Mouse (Mus musculus) embryonic facial prominence, embryonic 12.5 days (tissue): ENCODE measurements around the gene Cnot10. TPM values are rescaled to one million over a fixed set of nuclear protein-coding genes. Genes with fewer than 3 reads are reported as not detected.

Source experiments
- ATAC-seq: fragments of 200-750 bp; cut with Nextera tagmentation; 2 replicates; pipeline ENCODE4 v1.8.0; 2017; ENCODE audit not compliant: insufficient number of reproducible peaks, insufficient read depth, low FRiP score, low TSS enrichment
- H3K27ac ChIP-seq: fragments of 300-500 bp; sonication (generic); 2 replicates; pipeline ENCODE4 v1.5.1; 2016; ENCODE audit warnings: mild to moderate bottlenecking
- H3K27me3 ChIP-seq: fragments of 300-500 bp; sonication (generic); 2 replicates; pipeline ENCODE4 v1.6.1; 2016; ENCODE audit warnings: mild to moderate bottlenecking, moderate library complexity
- H3K36me3 ChIP-seq: fragments of 300-500 bp; sonication (generic); 2 replicates; pipeline ENCODE4 v1.6.1; 2016; ENCODE audit warnings: mild to moderate bottlenecking
- H3K4me1 ChIP-seq: fragments of 300-500 bp; sonication (generic); 2 replicates; pipeline ENCODE4 v1.6.1; 2016
- H3K4me2 ChIP-seq: fragments of 300-500 bp; sonication (generic); replicated peaks from 2 replicates; pipeline ENCODE4 v1.6.1; 2016; ENCODE audit warnings: mild to moderate bottlenecking, moderate library complexity
- H3K4me3 ChIP-seq: fragments of 300-500 bp; sonication (generic); 2 replicates; pipeline ENCODE4 v1.5.1; 2016; ENCODE audit warnings: mild to moderate bottlenecking
- H3K9ac ChIP-seq: fragments of 300-500 bp; sonication (generic); 2 replicates; pipeline ENCODE4 v1.6.1; 2016; ENCODE audit warnings: mild to moderate bottlenecking, moderate library complexity
- H3K9me3 ChIP-seq: fragments of 300-500 bp; sonication (generic); 2 replicates; pipeline ENCODE4 v1.6.1; 2016; ENCODE audit warnings: mild to moderate bottlenecking, moderate library complexity
- WGBS: fragments of 180-500 bp; shearing (Covaris S2); methylation state at CpG from one replicate; pipeline ENCODE4 v1.1.7; 2016; 5-methylcytosine and 5-hydroxymethylcytosine counted together
- polyA plus RNA-seq: library from polyadenylated mRNA; unstranded; fragments of >200 nt; fragmentation: Nextera tagmentation; extraction: Ambion mirVana; gene quantifications from 2 replicates; pipeline ENCODE4 v1.2.1, GENCODE M21; 2016

The Cnot10 gene
- polyA plus RNA-seq, 1 experiment from 2014 or later = 82.6 TPM

DNA sequence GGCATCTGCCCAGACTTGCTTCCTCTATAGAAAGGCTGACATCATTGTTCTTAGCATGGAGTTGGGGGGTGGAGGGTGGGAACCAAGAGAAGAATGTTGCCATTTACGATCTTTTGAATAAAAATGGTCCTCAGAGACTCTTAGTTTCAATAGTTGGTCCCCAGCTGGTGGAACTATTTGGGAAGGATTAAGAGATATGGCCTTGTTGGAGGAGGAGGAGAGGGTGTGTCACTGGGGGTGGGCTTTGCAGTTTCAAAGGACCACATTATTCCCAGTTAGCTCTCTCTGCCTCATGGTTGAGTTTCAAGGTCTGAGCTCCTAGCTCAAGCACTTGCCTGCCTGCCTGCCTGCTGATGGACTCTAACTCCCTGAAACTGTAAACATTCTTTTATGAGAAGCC, 32.0 kb upstream of the Cnot10 start:
- 80% methylated on average over 1 of the region's 1 CpGs for WGBS
- no peak overlapping the region for H3K4me2 ChIP-seq
- no peak for ATAC-seq
- no peaks in the 10 kb centered on the region for H3K36me3 ChIP-seq
- H3K4me1 ChIP-seq = 0 out of 2 replicates have a peak, but pooled peaks cover 5% of the 10 kb centered on the region
- H3K27ac ChIP-seq = no peak overlapping the region
- no peak overlapping the region for H3K4me3 ChIP-seq
- no peaks in the 10 kb centered on the region for H3K9me3 ChIP-seq
- 0 out of 2 replicates have a peak, but pooled peaks cover 2% of the 10 kb centered on the region for H3K27me3 ChIP-seq
- no peak overlapping the region for H3K9ac ChIP-seq

DNA sequence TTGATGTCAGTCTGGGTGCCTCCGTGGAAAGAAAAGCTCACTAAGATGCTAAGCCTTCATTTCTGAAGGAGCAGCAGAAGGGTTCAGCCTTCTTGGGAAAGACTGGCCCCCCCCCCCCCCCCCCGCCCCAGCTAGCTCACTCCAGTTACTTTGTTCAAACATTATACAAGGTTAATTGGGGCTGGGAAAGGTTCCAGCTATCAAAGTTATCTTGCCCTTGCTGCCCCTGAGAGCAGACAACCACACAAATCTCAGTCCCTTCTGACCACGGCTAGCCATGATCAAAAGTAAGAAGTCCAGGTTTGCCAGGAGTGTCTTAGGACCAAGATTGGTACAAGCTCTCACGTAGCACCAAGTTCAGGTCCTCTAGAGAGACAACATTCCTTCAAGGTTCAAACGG, 29.0 kb upstream of the Cnot10 start:
- Histone ChIP-seq H3K4me2 (no peak overlapping the region), H3K9ac (no peak overlapping the region), H3K27ac (no peak overlapping the region), H3K4me1 (0 out of 2 replicates have a peak, but pooled peaks cover 5% of the 10 kb centered on the region), H3K4me3 (no peak overlapping the region), H3K9me3 (no peaks in the 10 kb centered on the region), H3K36me3 (no peaks in the 10 kb centered on the region), H3K27me3 (0 out of 2 replicates have a peak, but pooled peaks cover 2% of the 10 kb centered on the region)
- no peak for ATAC-seq
- WGBS = 83% methylated on average over 5 of the region's 5 CpGs

DNA sequence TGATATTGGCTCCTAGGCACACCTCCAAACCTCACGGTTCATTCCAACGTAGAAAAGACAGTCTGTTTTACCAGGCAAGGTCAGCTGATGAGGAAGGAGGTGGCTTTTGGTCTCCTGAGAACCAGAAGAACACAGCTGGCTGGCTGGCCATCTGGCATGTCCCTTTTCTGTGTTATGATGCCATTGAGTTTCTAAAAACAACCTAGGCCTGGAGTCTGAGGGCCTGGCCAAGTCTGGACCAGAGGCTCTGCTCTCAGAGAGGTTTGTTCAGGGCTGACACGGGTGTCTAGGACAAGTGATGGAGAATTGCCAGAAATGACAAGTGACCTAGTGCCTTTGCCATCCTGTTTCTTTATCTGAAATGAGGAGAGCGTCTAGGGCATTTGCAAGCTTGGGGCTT, 28.1 kb upstream of the Cnot10 start:
- no peaks in the 10 kb centered on the region for H3K27me3 ChIP-seq
- H3K4me3 ChIP-seq = no peak overlapping the region
- H3K9me3 ChIP-seq = no peaks in the 10 kb centered on the region
- H3K9ac ChIP-seq = no peak overlapping the region
- WGBS = 79% methylated on average over 4 of the region's 4 CpGs
- H3K4me2 ChIP-seq = no peak overlapping the region
- no peaks in the 10 kb centered on the region for H3K36me3 ChIP-seq
- ATAC-seq = no peak
- H3K27ac ChIP-seq = no peak overlapping the region
- H3K4me1 ChIP-seq = 0 out of 2 replicates have a peak, but pooled peaks cover 2% of the 10 kb centered on the region

DNA sequence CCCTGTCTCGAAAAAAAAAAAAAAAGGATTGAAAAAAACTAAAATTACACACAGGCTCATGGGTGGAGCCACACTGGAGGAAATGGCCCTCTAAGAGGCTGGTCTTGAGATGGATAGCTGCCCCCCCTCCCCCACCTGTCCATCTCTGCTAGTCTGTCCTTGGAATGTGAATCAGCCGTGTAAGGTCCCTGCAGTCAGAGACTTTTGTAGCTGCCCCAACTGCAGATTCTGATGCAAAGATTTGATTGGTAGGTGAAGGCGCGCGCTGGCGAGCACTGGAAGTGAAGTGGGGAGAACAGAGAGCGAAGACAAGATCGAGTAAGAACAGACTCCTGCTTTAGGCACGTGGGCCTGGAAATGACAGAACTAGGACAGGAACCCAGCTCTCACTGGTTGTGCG, 26.9 kb upstream of the Cnot10 start:
- no peak overlapping the region for H3K27ac ChIP-seq
- H3K36me3 ChIP-seq = no peaks in the 10 kb centered on the region
- no peaks in the 10 kb centered on the region for H3K4me1 ChIP-seq
- ATAC-seq = no peak
- 80% methylated on average over 10 of the region's 10 CpGs for WGBS
- H3K27me3 ChIP-seq = no peaks in the 10 kb centered on the region
- H3K4me2 ChIP-seq = no peak overlapping the region
- H3K9ac ChIP-seq = no peak overlapping the region
- no peaks in the 10 kb centered on the region for H3K9me3 ChIP-seq
- H3K4me3 ChIP-seq = no peak overlapping the region

DNA sequence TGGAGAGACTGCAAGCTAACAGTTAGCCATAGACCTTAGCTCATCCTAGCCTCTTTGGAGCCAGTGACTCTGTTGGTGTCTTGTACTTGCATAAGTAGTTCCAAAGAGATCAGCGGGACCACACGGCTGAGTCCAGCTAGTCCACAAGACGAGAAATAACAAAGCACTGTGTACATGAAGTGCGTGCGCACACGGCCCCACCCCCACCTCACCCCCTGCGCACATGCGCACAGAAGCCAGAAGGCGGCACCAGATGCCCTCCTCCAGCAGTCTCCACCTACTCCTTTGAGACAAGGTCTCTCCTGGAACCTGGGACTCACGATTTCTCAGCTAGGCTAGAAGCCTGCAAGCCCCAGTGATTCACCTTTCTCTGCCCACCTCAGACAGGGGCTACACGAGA, 23.8 kb upstream of the Cnot10 start:
- Histone ChIP-seq H3K4me3 (no peak overlapping the region), H3K9me3 (no peaks in the 10 kb centered on the region), H3K36me3 (no peaks in the 10 kb centered on the region), H3K9ac (no peak overlapping the region), H3K4me2 (no peak overlapping the region), H3K27ac (no peak overlapping the region), H3K27me3 (no peaks in the 10 kb centered on the region), H3K4me1 (no peaks in the 10 kb centered on the region)
- ATAC-seq = no peak
- 85% methylated on average over 11 of the region's 11 CpGs for WGBS

DNA sequence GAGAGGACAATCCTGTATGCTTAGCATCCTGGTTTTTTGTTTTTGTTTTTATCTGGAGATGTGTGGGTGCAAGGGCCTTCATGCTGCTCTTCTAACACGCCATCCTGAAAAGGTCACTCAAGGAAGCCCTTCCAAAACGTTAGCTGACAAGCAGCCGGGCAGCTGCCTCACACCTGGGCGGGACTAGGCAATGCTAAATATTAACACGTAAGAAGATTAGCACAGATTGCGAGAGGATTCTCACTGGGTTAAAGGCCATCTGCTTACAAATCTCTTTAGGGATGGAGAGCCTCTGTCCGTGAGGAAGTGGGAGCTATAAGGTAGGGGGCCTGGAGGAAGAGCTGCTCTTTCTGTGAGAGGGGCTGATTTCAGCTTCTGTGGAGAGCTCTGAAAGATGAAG, 22.0 kb upstream of the Cnot10 start:
- Histone ChIP-seq H3K4me3 (no peak overlapping the region), H3K9ac (no peak overlapping the region), H3K27me3 (no peaks in the 10 kb centered on the region), H3K4me2 (no peak overlapping the region), H3K36me3 (no peaks in the 10 kb centered on the region), H3K4me1 (no peaks in the 10 kb centered on the region), H3K9me3 (no peaks in the 10 kb centered on the region), H3K27ac (no peak overlapping the region)
- 57% methylated on average over 7 of the region's 7 CpGs for WGBS
- ATAC-seq = no peak

DNA sequence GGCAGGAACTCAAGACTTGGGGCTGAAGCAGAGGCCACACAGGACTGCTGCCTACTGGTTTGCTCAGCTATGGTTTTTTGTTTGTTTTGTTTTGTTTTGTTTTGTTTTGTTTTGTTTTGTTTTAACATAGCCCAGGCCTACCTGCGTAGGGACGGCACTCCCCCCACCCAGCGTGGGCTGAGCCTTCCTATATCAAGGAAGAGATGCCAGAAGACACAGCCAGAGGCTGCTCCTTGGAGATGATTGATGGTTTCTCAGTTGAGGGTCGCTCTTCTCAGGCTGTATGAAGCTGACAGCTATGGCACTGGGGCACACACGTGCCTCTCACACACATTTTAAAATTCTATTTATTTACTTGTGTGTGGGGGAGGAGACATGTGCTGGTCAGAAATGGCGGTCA, 21.0 kb upstream of the Cnot10 start:
- no peak overlapping the region for H3K4me2 ChIP-seq

DNA sequence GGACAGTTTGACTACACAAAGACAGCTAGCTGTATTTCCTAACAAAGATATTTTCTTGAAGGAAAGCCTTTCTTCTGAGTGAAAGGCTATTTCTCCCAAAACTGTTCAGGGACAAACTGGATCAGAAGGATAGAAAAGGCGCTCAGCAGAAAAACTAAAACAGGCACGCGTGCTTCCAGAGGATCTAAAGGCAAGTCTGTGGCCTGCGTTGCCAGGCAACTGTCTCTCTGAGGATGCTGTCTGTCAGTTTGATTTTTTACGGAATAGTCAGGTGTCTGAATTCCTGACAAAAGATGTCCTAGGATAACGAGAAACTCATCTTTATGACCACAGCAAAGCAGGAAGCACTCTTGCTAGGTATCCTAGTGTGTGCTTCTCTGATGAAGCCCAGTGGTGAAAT, 20.5 kb upstream of the Cnot10 start:
- WGBS = 76% methylated on average over 6 of the region's 6 CpGs
- Histone ChIP-seq H3K4me2 (no peak overlapping the region), H3K9me3 (no peaks in the 10 kb centered on the region), H3K4me1 (no peaks in the 10 kb centered on the region), H3K4me3 (no peak overlapping the region), H3K36me3 (no peaks in the 10 kb centered on the region), H3K9ac (no peak overlapping the region), H3K27me3 (no peaks in the 10 kb centered on the region), H3K27ac (no peak overlapping the region)
- no peak for ATAC-seq

More for the DNA sequence above, 21.0 kb upstream of the Cnot10 start:
- H3K27me3 ChIP-seq = no peaks in the 10 kb centered on the region
- H3K9me3 ChIP-seq = no peaks in the 10 kb centered on the region
- H3K36me3 ChIP-seq = no peaks in the 10 kb centered on the region
- H3K27ac ChIP-seq = no peak overlapping the region
- no peak overlapping the region for H3K4me3 ChIP-seq
- no peak overlapping the region for H3K9ac ChIP-seq
- 77% methylated on average over 6 of the region's 6 CpGs for WGBS
- H3K4me1 ChIP-seq = no peaks in the 10 kb centered on the region
- ATAC-seq = no peak

DNA sequence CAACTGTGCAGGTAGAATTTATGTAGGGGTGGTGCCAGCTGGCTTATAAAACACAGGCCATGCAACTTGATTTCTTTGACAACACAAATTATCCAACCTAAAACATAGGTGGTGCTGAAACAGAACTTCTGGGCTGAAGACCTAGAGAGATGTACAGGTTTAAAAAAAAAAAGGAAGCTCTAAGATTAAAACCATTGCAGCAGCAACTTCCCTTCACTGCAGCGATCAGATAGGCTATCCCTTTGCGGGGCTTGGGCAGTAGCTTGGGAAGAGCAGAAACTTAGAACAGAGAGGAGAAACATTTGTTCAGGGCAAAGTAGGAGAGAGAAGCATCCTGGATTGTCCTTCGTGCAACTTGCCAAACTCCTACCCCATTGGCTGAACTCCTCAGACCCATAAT, 16.7 kb upstream of the Cnot10 start:
- Histone ChIP-seq H3K9me3 (no peaks in the 10 kb centered on the region), H3K4me3 (no peak overlapping the region), H3K36me3 (no peaks in the 10 kb centered on the region), H3K4me2 (no peak overlapping the region), H3K27me3 (0 out of 2 replicates have a peak, but pooled peaks cover 3% of the 10 kb centered on the region), H3K27ac (no peak overlapping the region), H3K9ac (no peak overlapping the region), H3K4me1 (no peaks in the 10 kb centered on the region)
- 74% methylated on average over 3 of the region's 3 CpGs for WGBS
- no peak for ATAC-seq

DNA sequence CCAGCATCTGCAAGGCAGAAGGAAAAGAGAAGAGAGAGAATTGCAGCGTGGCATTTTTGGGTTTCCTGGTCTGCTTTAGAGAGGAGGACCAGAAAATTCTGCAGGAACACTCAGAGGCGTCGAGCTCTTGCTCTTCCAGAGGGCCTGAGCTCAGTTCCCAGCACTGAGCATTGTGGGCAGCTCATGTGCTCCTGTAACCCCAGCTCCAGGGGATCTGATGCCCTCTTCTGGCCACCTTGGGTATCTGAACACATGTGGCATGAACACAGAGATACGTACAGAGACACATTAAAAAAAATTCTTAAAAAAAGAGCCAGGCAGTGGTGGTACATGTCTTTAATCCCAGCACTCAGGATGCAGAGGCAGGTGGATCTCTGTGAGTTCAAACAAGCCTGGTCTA, 15.4 kb upstream of the Cnot10 start:
- no peaks in the 10 kb centered on the region for H3K4me1 ChIP-seq
- H3K9me3 ChIP-seq = no peaks in the 10 kb centered on the region
- 0 out of 2 replicates have a peak, but pooled peaks cover 3% of the 10 kb centered on the region for H3K27me3 ChIP-seq
- no peak overlapping the region for H3K4me2 ChIP-seq
- WGBS = 85% methylated on average over 4 of the region's 4 CpGs
- H3K27ac ChIP-seq = no peak overlapping the region
- H3K4me3 ChIP-seq = no peak overlapping the region
- no peak overlapping the region for H3K9ac ChIP-seq
- no peaks in the 10 kb centered on the region for H3K36me3 ChIP-seq
- ATAC-seq = no peak

DNA sequence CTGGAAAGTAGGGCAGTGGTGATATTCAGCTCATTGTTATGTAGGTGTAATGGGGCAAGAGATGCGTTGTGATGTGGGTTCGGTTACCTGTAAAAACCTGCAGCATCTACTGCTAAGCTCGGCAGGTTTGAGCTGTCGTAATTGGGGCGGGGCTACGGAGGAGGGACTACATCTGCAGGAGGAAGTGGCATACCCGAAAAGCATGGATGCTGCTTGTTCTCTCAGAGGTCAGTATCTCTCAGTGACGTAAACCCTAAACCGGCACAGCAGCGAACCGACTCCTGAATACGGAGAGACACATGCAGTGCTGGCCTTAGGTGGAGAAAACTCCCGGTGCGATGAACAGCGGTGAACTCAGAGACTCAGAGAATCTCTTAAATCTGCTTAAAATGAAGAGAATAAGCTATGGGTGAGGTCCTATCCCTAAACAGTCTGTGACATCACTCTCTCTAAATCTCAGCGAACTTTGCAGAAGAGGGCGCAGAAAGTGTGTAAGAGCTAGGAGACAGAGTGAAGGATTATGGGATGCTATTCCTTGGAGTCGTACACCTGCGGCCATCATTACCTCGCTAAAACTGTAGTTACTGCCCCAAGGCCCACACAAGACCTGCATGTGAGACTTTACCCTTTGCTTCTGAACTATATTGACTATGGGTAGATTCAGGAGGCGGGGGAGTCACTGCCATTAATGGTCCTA, 11.1 kb upstream of the Cnot10 start:
- 55% methylated on average over 21 of the region's 21 CpGs for WGBS
- no peak for ATAC-seq
- H3K9ac ChIP-seq = no peak overlapping the region

DNA sequence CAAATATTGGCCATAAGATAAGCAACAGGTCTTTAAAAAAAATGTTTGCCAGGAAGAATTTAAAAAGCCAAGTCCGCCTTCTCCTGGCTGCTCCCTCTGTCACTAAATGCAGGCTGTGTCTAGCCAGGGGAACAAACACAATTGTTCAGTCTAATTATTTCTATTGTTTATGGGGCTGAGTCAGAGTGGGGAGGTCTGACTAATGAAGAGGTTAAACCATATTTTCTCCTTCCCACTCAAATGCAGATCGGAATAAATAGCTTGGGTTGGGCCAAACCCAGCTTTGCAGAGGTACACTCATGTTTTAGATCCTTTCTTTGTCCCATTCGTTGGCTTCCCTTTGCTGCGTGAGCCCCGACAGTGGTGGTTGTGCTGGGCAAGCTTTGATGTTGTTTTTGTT, 9.4 kb upstream of the Cnot10 start:
- H3K4me3 ChIP-seq = no peak overlapping the region
- 0 out of 2 replicates have a peak, but pooled peaks cover 6% of the 10 kb centered on the region for H3K27me3 ChIP-seq
- H3K36me3 ChIP-seq = no peaks in the 10 kb centered on the region
- 76% methylated on average over 5 of the region's 5 CpGs for WGBS
- no peaks in the 10 kb centered on the region for H3K9me3 ChIP-seq
- no peak overlapping the region for H3K27ac ChIP-seq
- H3K4me1 ChIP-seq = no peaks in the 10 kb centered on the region
- no peak overlapping the region for H3K4me2 ChIP-seq
- no peak for ATAC-seq
- no peak overlapping the region for H3K9ac ChIP-seq

More for the DNA sequence above, 11.1 kb upstream of the Cnot10 start:
- no peak overlapping the region for H3K27ac ChIP-seq
- H3K36me3 ChIP-seq = no peaks in the 10 kb centered on the region
- 0 out of 2 replicates have a peak, but pooled peaks cover 3% of the 10 kb centered on the region for H3K27me3 ChIP-seq
- H3K4me1 ChIP-seq = no peaks in the 10 kb centered on the region
- H3K4me3 ChIP-seq = no peak overlapping the region
- H3K4me2 ChIP-seq = no peak overlapping the region
- no peaks in the 10 kb centered on the region for H3K9me3 ChIP-seq
